Mouse (Mus musculus) midbrain, embryonic 16.5 days (tissue): ENCODE data around the gene Lamtor5. TPM values are rescaled to one million over a fixed set of nuclear protein-coding genes. Genes with fewer than 3 reads are reported as not detected.

ENCODE experiments used
- ATAC-seq: fragments of 200-750 bp; cut with Nextera tagmentation; 2 replicates; pipeline ENCODE4 v1.8.0; 2017; ENCODE audit warnings: moderate TSS enrichment
- H3K27ac ChIP-seq: fragments of 300-500 bp; sonication (generic); 2 replicates; pipeline ENCODE4 v1.5.1; 2014; ENCODE audit warnings: mild to moderate bottlenecking, low read length, mixed read lengths
- H3K27me3 ChIP-seq: fragments of 300-500 bp; sonication (generic); 2 replicates; pipeline ENCODE4 v1.6.1; 2014; ENCODE audit warnings: low read depth, low read length, mixed read lengths; ENCODE audit not compliant: control insufficient read depth, insufficient read depth
- H3K36me3 ChIP-seq: fragments of 300-500 bp; sonication (generic); 2 replicates; pipeline ENCODE4 v1.6.1; 2014; ENCODE audit warnings: mild to moderate bottlenecking, low read length, moderate library complexity, mixed read lengths; ENCODE audit not compliant: control insufficient read depth, insufficient read depth
- H3K4me1 ChIP-seq: fragments of 300-500 bp; sonication (generic); 2 replicates; pipeline ENCODE4 v1.6.1; 2014; ENCODE audit warnings: mild to moderate bottlenecking, low read length, mixed read lengths; ENCODE audit not compliant: control insufficient read depth, insufficient read depth
- H3K4me2 ChIP-seq: fragments of 300-500 bp; sonication (generic); 2 replicates; pipeline ENCODE4 v1.6.1; 2014; ENCODE audit warnings: mild to moderate bottlenecking, low read length, mixed read lengths
- H3K4me3 ChIP-seq: fragments of 300-500 bp; sonication (generic); 2 replicates; pipeline ENCODE4 v1.5.1; 2014; ENCODE audit warnings: low read depth, mild to moderate bottlenecking, low read length, moderate library complexity, mixed read lengths
- H3K9ac ChIP-seq: fragments of 300-500 bp; sonication (generic); 2 replicates; pipeline ENCODE4 v1.6.1; 2014; ENCODE audit warnings: low read depth, low read length, mixed read lengths
- H3K9me3 ChIP-seq: fragments of 300-500 bp; sonication (generic); replicated peaks from 2 replicates; pipeline ENCODE4 v1.6.1; 2014; ENCODE audit warnings: mild to moderate bottlenecking, low read length, mixed read lengths; ENCODE audit not compliant: control insufficient read depth, poor library complexity, severe bottlenecking
- WGBS: fragments of 180-500 bp; shearing (Covaris S2); extraction: QIAGEN DNeasy Blood & Tissue Kit; methylation state at CpG from one replicate; pipeline ENCODE4 v1.1.7; 2014; 5-methylcytosine and 5-hydroxymethylcytosine counted together
- polyA plus RNA-seq: library from polyadenylated mRNA; unstranded; fragments of >200 nt; fragmentation: Nextera tagmentation; extraction: Ambion mirVana; gene quantifications from 2 replicates; pipeline ENCODE4 v1.2.1, GENCODE M21; 2015

The Lamtor5 gene
- polyA plus RNA-seq, 1 experiment from 2014 or later = 178 TPM

DNA sequence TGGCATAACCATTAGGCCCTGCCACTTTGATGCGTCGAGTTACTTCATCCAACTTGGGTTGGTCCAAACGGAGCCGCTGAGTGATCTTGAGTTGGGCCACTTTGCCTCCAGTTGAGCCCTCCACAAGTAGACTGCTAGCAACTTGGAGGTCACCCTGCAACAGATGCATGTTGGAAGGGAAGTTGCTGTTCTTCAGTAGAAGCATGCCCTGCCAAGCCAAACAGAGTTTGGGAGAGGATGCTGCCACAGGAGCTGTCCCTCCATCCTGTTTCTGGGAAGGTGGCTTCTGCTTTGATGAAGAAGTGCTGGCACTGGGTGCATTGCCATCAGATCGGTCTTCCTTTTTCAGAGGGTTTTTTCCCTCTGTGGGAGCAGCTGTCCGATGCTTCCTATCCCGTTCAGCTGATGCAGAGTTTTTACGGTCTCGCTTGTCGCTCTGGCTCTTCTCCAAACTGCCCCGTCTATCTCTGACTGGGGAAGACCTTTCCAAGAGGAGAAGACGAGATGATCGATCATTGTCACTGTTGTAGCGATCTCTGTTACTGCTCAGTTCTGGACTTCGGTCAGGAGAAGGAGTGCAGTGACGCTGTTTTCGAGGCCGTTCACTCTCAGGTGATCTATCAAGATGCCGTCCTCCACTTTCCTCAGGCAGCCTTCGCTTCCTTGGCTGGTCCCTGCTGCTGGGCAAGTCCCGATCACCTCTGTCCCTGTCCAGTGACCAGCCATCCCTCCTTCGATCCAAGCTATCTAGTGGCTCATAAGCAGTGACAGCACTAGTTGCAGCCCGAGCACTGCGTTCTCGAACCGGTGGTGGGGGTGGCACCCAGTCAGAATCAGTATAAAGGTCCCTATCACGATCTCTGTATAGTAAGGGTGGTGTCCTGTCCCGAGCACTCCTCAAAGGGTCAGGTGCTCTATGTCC lies 52.1 kb downstream of the Lamtor5 start:
- Histone ChIP-seq H3K4me1 (peaks cover 40% of the 10 kb centered on the region), H3K27ac (no peak overlapping the region), H3K4me2 (peak overlapping the region; percentile 92), H3K36me3 (0 out of 2 replicates have a peak, but pooled peaks cover 3% of the 10 kb centered on the region), H3K9ac (peak overlapping the region; percentile 84; the same call in 1 of the 2 replicates), H3K27me3 (no peaks in the 10 kb centered on the region), H3K4me3 (peak overlapping the region; percentile 92), H3K9me3 (no peaks in the 10 kb centered on the region)
- 82% methylated on average over 28 of the region's 28 CpGs for WGBS
- ATAC-seq = no peak

DNA sequence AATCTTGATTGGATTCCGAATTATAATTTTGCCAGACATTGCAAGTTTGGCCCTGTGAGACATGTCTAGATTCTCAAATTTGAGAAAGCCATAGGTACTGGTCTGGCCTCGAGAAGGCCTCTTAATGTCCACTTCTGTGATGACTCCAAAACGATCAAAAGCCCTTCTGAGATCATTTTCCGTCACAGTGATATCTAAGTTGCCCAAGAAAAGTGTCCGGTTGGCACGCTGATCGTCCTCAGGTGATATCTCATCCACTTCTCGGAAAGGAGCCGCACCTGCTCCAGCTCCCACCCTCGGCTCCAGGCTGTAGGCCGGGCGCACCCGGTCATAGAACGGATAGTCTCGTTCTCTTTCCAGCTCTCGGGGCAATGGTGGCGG lies 53.1 kb downstream of the Lamtor5 start:
- ATAC-seq = no peak
- Histone ChIP-seq H3K4me1 (peaks cover 37% of the 10 kb centered on the region), H3K4me2 (peak overlapping the region; percentile 92), H3K4me3 (peak overlapping the region; percentile 92), H3K9ac (peak overlapping the region; percentile 84), H3K27ac (peak overlapping the region; percentile 90; the same call in 1 of the 2 replicates), H3K9me3 (no peaks in the 10 kb centered on the region), H3K27me3 (no peaks in the 10 kb centered on the region), H3K36me3 (0 out of 2 replicates have a peak, but pooled peaks cover 3% of the 10 kb centered on the region)
- 19% methylated on average over 17 of the region's 17 CpGs for WGBS

DNA sequence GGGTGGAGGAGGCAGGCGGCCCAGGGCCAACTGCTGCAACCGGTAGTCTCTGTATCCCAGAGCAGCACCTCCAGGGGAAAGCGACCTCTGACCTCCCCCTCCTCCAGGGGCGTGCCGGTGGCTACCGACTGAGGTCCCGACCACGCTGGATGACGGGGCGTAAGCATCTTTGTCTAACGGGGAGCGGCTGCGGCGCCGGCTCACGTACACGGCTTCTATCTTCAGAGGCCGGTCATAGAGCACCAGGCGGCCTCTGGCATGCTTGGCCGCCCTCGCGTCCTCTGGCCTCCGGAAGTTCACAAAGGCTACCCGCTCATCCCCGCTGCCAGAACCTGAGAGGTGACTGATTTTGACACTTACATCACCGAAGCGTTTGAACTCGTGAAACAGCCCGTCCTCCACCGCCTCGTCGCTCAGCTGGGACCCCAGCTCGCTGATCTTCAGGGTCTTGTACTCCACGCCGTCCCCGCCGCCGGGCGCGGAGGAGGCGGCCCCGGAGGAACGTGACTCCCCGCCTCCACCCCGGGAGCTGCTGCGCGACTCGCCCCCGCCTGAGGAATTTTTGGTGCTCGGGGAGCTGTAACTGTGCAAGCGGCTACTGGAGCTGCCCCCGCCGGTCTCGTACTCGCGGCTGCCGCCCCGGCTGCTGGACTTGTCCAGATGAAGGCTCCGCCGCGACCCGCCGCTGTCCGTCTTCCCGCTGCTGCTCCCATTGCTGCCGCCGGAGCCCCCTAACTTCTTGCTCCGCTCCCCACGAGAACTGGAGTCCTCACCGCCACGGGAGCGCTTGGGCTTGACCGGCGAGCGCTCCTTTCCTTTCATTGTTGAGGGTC lies 53.7 kb downstream of the Lamtor5 start:
- ATAC-seq = peak; percentile 1
- Histone ChIP-seq H3K9me3 (no peaks in the 10 kb centered on the region), H3K4me1 (peaks cover 37% of the 10 kb centered on the region), H3K9ac (peak overlapping the region; percentile 84), H3K4me2 (peak overlapping the region; percentile 92), H3K36me3 (0 out of 2 replicates have a peak, but pooled peaks cover 3% of the 10 kb centered on the region), H3K27me3 (no peaks in the 10 kb centered on the region), H3K27ac (peak overlapping the region; percentile 90), H3K4me3 (peak overlapping the region; percentile 92)
- under 1% methylated on average over 68 of the region's 75 CpGs for WGBS

DNA sequence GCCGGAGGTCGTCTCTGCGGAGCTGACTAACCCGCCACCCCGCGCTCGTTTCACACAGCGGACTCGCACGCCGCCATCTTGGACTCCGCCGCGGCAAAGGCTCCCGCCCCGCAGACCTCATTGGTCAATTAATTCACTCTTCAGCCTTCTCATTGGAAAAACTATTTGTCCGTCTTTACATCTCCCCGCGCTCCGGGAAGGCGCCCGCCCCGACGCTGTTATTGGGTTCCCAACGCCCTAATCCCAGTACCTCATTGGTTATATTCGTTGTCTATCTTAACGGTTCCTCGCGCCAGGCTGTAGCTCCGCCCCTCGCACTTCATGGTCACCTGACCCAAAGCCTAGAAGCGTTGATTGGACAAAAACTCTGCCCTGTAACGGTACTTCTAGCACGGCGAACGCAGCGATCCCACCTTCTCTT lies 54.3 kb downstream of the Lamtor5 start:
- Histone ChIP-seq H3K27ac (peak overlapping the region; percentile 90), H3K27me3 (no peaks in the 10 kb centered on the region), H3K4me2 (peak overlapping the region; percentile 92; the same call in 1 of the 2 replicates), H3K4me1 (peaks cover 35% of the 10 kb centered on the region), H3K9ac (peak overlapping the region; percentile 84), H3K4me3 (peak overlapping the region; percentile 92), H3K9me3 (no peaks in the 10 kb centered on the region), H3K36me3 (0 out of 2 replicates have a peak, but pooled peaks cover 3% of the 10 kb centered on the region)
- ATAC-seq = peak; percentile 98
- 0% methylated on average over 37 of the region's 37 CpGs for WGBS

Other genes starting within 250 kb of the Lamtor5 start
- 16.0 and 17.8 TPM in 2 replicates for gene Kcna3, start 242.7 kb upstream of the Lamtor5 start, polyA plus RNA-seq
- gene Kcna2, start 177.7 kb upstream of the Lamtor5 start, polyA plus RNA-seq = 1.6 TPM in 2 replicates
- not detected in 2 replicates for gene Kcna10, start 95.8 kb upstream of the Lamtor5 start, polyA plus RNA-seq
- gene Cym, start 57.1 kb upstream of the Lamtor5 start, polyA plus RNA-seq = 0.22 and 0.34 TPM in 2 replicates
- not detected in 2 replicates for gene A630076J17Rik, start 48.2 kb upstream of the Lamtor5 start, polyA plus RNA-seq
- 0.07 and 0.08 TPM in 2 replicates for gene Prok1, start 39.2 kb upstream of the Lamtor5 start, polyA plus RNA-seq
- gene Slc16a4, start 12.4 kb downstream of the Lamtor5 start, polyA plus RNA-seq = 2.4 and 2.6 TPM in 2 replicates
- 5.7 and 6.5 TPM in 2 replicates for gene Rbm15, start 54.8 kb downstream of the Lamtor5 start, polyA plus RNA-seq
- gene Kcnc4, start 180.7 kb downstream of the Lamtor5 start, polyA plus RNA-seq = 5.8 and 8.8 TPM in 2 replicates
- gene Slc6a17, start 239.2 kb downstream of the Lamtor5 start, polyA plus RNA-seq = 17.5 and 23.3 TPM in 2 replicates